Mouse (Mus musculus): Measurements from ENCODE around the gene Sema3b. TPM values are rescaled to one million over a fixed set of nuclear protein-coding genes. Genes with fewer than 3 reads are reported as not detected.

The Sema3b gene
- total RNA-seq, 2 experiments from 2014 or later = 15.0 to 17.8 TPM

DNA sequence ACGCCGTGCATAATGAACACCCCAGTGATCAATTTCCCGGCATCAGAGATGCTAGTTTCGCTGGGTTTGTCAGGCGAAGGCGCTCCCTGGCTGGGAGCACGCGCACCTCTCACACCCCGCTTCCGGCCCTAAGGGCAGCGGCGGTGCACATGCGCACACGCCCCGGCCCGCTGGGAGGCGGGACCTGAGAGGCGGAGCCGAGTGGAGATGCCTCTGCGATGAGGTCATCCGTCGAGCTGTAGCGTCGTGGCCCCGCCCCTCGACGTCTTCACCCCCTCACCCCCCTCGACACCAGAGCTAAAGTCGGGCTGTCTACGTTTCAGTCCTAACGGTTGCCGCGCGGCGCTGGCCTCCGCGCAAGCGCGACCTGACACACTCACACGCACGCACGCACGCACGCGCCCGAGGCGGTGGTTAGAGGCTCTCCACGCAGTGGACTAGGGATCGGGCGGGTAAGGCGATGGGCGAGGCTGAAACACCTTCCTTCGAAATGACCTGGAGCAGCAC, 54.7 kb downstream of the Sema3b start:
- intact Hi-C loops (cut with DNase I) = no loop called here
- DNase-seq (ENCODE audit: low spot score) = peak; percentile 92

DNA sequence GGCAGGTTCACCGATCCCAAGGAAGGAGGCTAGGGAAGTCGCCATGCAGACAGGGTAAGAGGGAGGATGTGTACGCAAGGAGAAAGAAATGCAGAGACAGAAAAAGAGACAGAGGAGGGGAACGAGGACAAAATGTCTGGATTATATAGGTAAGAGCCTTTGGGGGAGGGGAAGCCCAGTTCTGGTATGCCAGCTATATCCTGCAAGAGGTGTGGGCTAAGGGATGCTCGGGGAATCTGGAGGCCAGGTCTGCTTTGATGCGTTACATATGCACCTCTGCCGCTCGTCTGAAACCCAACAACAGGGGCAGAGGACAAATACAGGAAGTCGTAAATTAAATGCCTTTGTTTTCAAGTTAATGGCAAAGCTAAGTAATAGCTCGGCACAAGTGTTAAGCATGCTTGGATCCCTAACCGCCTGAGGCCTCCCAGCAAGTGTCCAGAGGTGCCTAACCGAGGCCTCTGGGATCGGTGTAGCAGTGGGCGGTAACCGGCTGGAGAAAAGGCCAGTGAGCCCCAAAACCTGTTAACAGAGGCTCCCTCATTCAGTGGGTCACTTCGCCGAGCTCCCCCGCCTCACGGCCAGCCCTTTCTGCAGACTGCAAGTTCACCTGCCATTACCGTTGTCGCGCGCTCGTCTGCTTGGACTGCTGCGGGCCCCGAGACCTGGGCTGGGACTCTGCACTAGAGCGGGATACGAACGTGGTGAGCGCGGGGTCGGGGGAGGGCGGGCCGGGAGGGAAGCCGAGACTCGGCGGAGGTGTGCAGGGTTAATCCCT, 55.3 kb downstream of the Sema3b start:
- DNase-seq (ENCODE audit: low spot score) = no peak
- intact Hi-C loops (cut with DNase I) = no loop called here

DNA sequence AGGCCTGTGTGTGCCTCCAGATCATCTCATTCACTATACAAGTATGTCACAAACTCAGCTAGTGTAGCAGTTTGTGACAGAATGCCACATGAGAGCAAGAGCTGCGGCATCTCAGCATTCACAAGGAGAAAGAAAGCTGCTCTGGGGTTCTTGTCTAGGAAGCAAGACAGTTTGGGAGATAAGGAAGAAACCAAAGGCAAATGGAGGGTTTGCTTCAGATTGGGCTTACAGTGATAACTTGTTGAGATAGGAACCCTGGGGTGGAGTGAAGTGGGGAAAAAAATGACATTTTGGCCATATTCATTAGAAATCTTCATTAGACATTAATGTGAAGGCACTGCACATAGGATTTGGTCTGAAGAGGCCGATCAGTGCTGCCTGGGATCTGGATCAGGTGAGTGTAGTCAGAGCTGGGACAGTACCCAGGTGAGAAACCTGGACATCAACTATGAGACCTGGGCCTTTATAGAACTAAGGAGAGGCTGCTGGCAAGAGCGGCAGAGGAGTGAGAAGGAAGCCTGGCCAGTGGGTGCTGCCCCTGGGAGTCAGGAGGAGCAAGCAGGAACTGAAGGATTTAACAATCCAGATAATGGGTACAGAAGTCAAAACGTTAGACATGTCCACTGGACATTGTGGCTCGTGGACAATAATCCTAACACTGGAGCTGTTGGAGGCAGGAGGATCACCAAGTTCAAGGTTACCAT, 56.2 kb downstream of the Sema3b start:
- no peak for DNase-seq (ENCODE audit: low spot score)

DNA sequence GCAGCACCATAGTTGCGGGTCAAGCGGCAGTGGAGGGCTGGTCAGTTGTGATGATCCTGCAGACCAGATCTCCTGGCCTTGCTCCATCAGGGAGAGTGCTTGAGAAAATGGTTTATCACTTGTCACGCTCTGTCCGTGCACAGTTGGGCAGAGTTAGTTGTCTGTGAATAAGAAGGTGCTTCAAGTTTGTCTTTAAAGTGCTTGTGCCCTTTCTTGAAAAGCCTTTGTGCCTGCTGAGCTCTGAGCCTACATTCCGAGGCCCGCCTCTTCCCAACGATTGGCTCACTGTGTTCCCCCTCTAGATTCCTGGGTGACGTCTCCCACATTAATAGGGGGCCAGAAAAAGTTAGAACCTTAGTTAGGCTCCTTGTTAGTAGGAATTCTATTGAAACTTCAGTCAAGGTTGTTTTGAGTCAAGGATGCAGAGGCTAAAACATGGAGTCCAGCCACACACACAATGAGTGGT, 57.1 kb downstream of the Sema3b start:
- intact Hi-C loops (cut with DNase I) = no loop called here
- DNase-seq (ENCODE audit: low spot score) = no peak

More for the DNA sequence above, 56.2 kb downstream of the Sema3b start:
- intact Hi-C loops (cut with DNase I) = no loop called here

DNA sequence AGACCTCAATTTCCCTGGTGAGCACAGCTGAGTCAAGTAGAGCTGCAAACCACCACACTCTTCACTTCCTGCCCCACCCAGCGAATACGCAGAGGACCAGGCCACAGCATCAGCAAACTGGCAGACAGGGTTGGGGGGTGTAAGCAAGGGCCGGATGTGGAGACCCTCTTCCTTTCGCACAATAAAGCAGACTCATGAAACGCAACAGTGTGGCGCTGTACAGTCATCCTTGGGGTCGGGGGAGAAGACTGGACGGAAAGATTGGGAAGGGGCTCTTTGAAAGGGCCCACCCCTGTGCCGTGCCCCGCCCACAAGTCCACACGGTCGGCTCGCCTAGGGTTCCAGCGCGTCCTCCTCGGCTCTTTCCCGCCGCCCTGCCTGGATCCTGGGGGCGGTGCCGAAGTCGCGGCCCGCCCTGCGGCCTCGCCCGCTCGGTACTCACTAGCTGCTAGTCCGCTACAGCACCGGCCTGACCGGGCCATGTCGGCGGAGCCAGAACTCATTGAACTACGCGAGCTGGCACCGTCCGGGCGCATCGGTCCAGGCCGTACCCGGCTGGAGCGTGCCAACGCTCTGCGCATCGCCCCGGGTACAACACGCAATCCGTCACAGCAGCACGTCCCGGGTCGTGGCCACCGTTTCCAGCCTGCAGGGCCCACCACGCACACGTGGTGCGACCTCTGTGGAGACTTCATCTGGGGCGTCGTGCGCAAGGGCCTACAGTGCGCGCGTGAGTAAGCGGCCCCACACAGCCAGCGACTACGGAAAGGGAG, 57.7 kb downstream of the Sema3b start, which contains the start of gene Rassf1:
Gene Rassf1 (plus strand): TSS at position 439 of the 773 bp plus-strand sequence.
- DNase-seq (ENCODE audit: low spot score) = peak; percentile 67

DNA sequence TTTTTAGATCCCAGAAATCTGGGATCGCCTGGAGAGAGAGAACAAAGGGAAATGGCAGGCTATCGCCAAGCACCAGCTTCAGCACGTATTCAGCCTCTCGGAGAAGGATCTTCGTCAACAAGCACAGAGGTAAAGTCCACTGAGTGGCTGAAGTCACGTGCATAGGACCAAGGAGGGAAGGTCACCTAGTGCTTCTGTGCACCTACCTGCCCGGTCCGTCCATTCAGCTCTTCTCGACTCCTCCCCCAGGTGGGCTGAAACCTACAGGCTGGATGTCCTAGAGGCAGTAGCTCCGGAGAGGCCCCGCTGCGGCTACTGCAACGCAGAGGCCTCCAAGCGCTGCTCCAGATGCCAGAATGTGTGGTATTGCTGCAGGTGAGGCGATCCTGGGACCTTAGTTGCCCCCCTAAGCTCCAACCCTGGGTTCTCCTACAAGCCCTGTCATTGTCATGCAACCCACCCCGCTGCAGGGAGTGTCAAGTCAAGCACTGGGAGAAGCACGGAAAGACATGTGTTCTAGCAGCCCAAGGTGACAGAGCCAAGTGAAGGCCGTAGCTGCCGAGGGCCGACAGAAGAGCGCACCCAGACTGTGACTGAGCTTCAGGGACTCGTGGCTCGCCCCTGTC, 58.4 kb downstream of the Sema3b start:
- intact Hi-C loops (cut with DNase I) = no loop called here
- DNase-seq (ENCODE audit: low spot score) = no peak

More for the DNA sequence above, 57.7 kb downstream of the Sema3b start, which contains the start of gene Rassf1:
- intact Hi-C loops (cut with DNase I) = no loop called here

DNA sequence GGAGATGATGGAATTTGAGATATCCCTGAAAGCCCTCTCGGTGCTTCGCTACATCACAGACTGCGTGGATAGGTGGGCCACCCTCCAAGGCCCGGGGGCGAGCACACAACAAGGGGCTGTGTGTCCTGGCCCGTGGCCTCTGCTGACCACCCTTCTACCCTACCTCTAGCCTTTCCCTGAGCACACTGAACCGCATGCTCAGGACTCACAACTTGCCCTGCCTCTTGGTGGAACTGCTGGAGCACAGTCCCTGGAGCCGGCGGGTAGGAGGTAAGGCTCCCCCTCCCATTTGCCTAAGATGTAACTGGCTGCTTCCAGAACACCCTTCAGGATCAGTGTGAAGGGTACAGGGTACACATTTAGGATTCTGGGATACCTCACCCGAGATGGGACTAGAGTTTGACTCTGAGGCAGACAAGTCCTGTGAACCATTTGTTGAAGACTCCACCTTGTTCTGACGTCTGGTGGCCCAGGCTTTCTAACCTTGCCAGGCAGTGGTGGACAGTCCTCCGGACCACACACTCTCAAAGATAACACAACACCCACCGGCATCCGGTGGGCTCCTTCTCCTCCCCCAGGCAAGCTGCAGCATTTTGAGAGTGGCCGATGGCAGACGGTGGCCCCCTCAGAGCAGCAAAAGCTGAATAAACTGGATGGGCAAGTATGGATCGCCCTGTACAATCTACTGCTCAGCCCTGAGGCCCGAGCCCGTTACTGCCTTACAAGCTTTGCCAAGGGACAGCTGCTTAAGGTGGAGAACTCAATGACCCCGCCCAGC, 59.5 kb downstream of the Sema3b start:
- DNase-seq (ENCODE audit: low spot score) = no peak
- intact Hi-C loops (cut with DNase I) = no loop called here

DNA sequence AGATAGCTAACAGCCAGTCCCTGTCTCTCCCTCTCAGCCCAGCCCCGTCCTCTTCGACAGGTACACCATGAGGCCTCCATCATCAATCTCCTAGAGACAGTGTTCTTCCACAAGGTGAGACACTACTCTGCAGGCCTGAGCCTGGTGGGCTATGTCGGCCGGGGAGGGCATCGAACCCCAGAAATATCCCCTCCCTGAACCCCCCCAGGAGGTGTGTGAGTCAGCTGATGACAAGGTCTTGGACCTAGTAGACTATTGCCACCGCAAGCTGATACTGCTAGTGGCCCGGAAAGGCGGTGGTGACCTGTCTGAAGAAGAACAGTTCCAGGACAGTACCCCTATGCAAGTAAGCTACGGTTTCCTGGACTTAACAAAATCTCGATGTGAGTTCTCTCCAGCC, 60.2 kb downstream of the Sema3b start:
- no peak for DNase-seq (ENCODE audit: low spot score)
- intact Hi-C loops (cut with DNase I) = no loop called here

DNA sequence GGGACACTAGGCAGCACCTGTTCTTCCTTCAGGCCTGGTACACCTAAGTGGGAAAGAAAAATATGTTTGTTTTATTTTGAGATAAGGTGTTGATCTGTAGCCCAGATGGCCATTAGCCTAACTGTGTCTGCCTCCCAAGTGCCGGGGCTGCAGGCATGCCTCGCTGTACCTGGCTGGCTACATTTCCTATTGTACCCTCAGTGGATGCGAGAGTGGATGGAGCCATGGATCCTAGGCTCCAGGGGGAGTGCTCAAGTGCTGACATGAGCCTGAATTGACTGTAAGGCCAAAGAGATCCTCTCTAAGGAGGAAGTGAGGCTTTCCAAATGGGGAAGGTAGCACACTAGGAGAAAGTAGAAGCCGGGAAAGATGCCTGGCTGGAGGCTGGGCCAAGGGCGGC, 61.1 kb downstream of the Sema3b start:
- intact Hi-C loops (cut with DNase I) = loop anchor here (1.0 kb wide), 1 partner anchor 13 kb away; no protein-coding TSS in a partner anchor
- no peak for DNase-seq (ENCODE audit: low spot score)

Other genes starting within 250 kb of the Sema3b start
- 10 to 100 TPM; 12.3 to 13.4 TPM for gene Cacna2d2, start 209.6 kb downstream of the Sema3b start, total RNA-seq (2021)
- gene Tmem115, start 75.3 kb downstream of the Sema3b start, total RNA-seq (2021) = 10 to 100 TPM; 20.6 to 21.4 TPM
- 1 to 10 TPM; 3.1 to 3.5 TPM for gene Cyb561d2, start 67.0 kb downstream of the Sema3b start, total RNA-seq (2021)
- gene Nprl2, start 67.0 kb downstream of the Sema3b start, total RNA-seq (2021) = 10 to 100 TPM; 17.3 to 18.9 TPM
- not detected for gene Zmynd10, start 61.9 kb downstream of the Sema3b start, total RNA-seq (2021)
- 10 to 100 TPM; 12.1 to 16.7 TPM for gene Rassf1, start 57.7 kb downstream of the Sema3b start, total RNA-seq (2021)
- gene Tusc2, start 46.0 kb downstream of the Sema3b start, total RNA-seq (2021) = 10 to 100 TPM; 28.6 to 30.4 TPM
- gene Hyal2, start 41.3 kb downstream of the Sema3b start, total RNA-seq (2021) = 10 to 100 TPM; 35.4 to 36.2 TPM
- gene Hyal1, start 32.3 kb downstream of the Sema3b start, total RNA-seq (2021) = 1 to 10 TPM; 5.3 TPM
- gene Naa80, start 30.3 kb downstream of the Sema3b start, total RNA-seq (2021) = 10 to 100 TPM; 14.0 to 18.4 TPM
- gene Hyal3, start 28.4 kb downstream of the Sema3b start, total RNA-seq (2021) = under 1 TPM; 0.45 to 0.62 TPM
- gene Ifrd2, start 21.6 kb downstream of the Sema3b start, total RNA-seq (2021) = 10 to 100 TPM; 44.6 to 45.8 TPM
- gene Gnai2, start 26.1 kb upstream of the Sema3b start, total RNA-seq (2021) = 100 to 1,000 TPM; 241 to 257 TPM
- 10 to 100 TPM; 62.0 to 69.7 TPM for gene Slc38a3, start 60.3 kb upstream of the Sema3b start, total RNA-seq (2021)
- gene Gnat1, start 70.5 kb upstream of the Sema3b start, total RNA-seq (2021) = not detected
- 10 to 100 TPM; 15.1 to 15.8 TPM for gene Sema3f, start 101.2 kb upstream of the Sema3b start, total RNA-seq (2021)
- gene Rbm5, start 161.8 kb upstream of the Sema3b start, total RNA-seq (2021) = 10 to 100 TPM; 48.0 to 62.7 TPM